Mouse (Mus musculus) heart, postnatal 0 days (tissue): ENCODE data around the gene Gm47969.

ENCODE experiments used
- CTCF ChIP-seq: IDR thresholded peaks from 2 replicates; pipeline ENCODE4 v1.5.1; 2016; ENCODE audit warnings: antibody characterized with exemption, control low read depth, low read depth
- EP300 ChIP-seq: IDR thresholded peaks from 2 replicates; pipeline ENCODE4 v1.6.1; 2016; ENCODE audit warnings: antibody characterized with exemption, low read depth

GRCm38 (mm10) chr1:83059278-83059677 lies 14.5 kb downstream of the Gm47969 start, which contains the start of gene A030005K14Rik:
- TF ChIP-seq CTCF (no peak), EP300 (no peak)
